Mouse (Mus musculus): ENCODE data around the gene Gm5678.

DNA sequence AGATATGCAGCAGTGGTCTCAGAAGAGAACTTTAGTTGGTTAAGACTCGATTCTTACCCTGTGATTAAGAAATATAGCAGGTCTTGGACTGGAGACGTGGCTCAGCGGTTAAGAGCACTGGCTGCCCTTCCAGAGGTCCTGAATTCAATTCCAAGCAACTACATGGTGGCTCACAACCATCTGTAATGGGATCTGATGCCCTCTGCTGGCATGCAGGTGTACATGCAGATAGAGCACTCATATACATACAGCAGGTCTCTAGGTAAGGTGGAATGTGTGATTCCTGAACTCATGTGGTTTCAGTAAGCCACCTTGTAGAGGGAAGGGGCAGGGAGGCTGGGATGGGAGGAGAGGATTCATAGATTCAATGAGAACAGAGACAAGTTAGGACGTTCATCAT is 50.3 kb downstream of the Gm5678 start:
- no peak for TF ChIP-seq CTCF (IDR thresholded peaks at IDR 0.05; ENCODE audit: low read depth)
- TF ChIP-seq EP300 (IDR thresholded peaks at IDR 0.05; ENCODE audit: low read depth) = no peak
